Mouse (Mus musculus) megakaryocyte progenitor cell, adult 5-6 weeks (primary cell): ENCODE measurements around the gene Ubp1. TPM values are rescaled to one million over a fixed set of nuclear protein-coding genes. Genes with fewer than 3 reads are reported as not detected.
"Not testable (repeated sequence)": the region's sequence is repeated elsewhere in the genome, so short reads cannot be mapped to it uniquely, and the experiment has no call there.

Source experiments
- ATAC-seq: replicated peaks from 2 replicates; pipeline ENCODE4 v1.8.0; 2016; ENCODE audit warnings: mild to moderate bottlenecking, moderate TSS enrichment, inconsistent platforms; ENCODE audit not compliant: poor library complexity
- total RNA-seq, 2 experiments: library from RNA; stranded (forward) in 1 of 2; stranded (reverse) in 1 of 2; fragments of 157-497, 149-512 nt in 1 of 2; fragments of 200-1000 nt in 1 of 2; gene quantifications; 2 replicates each; pipeline versions ENCODE4 v1.2.3 to v1.2.4; 2015 to 2017

The Ubp1 gene
- 40.9 and 60.7 TPM in 2 replicates for total RNA-seq (2015)
- total RNA-seq (2017) = 48.6 and 60.2 TPM in 2 replicates

GRCm38 (mm10) chr9:113930534-113931374 lies at the start of gene Ubp1:
Ubp1 (plus strand) TSS chr9:113930934.
- ATAC-seq = peak; percentile 77

- ATAC-seq = peak; percentile 50; the same call in 1 of the 2 replicates
Measured at GRCm38 (mm10) chr9:113894903-113895302, 35.8 kb upstream of the Ubp1 start.

DNA sequence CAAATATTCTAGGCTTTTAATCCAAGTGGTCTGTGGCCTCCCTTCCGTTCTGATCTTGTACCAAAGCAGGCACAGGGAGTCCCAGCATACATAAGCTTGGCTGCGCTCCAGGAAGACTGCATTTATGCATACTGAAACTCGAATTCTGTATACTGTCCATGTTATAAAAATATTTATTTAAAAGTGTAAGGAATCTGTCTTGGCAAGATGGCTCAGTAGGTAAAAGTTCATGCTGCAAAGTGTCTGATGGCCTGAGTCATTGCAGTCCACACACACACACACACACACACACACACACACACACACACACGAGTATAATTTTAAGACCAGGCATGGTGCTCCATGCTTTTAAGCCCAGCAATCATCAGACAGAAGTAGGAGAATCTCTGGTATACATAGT lies 27.6 kb upstream of the Ubp1 start:
- ATAC-seq = no peak

DNA sequence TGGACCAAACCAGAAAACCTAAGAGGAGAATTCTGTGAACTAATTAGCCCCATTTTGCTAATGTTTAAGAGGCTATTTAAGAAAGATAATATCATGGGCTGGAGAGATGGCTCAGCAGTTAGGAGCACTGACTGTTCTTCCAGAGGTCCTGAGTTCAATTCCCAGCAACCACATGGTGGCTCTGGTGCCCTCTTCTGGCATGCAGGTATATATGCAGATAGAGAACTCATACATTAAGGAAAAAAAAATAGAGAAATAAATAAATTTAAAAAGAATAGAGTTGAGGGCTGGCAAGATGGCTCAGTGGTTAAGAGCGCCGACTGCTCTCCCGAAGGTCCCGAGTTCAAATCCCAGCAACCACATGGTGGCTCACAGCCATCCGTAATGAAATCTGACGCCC lies 26.4 kb upstream of the Ubp1 start:
- not testable (repeated sequence) for ATAC-seq

DNA sequence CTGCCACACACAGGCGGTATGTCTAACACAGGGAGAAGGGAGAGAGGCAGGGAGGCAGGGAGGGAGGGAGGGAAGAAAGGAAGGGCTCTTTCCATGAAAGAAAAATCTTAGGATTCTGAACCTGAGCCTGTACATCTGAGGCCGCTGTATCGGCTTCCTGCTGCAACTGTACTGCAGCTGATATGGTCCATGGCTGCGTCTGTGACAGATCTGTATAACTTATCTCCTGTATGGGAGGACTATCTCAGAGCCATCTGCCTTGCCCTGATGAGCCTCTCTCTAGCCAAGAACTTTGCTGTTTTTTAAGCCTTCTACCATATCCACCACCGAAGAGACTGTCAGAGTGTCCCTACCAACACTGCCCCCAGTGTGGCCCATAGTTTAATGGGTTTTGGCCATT lies 14.9 kb upstream of the Ubp1 start:
- peak; percentile 79 for ATAC-seq

DNA sequence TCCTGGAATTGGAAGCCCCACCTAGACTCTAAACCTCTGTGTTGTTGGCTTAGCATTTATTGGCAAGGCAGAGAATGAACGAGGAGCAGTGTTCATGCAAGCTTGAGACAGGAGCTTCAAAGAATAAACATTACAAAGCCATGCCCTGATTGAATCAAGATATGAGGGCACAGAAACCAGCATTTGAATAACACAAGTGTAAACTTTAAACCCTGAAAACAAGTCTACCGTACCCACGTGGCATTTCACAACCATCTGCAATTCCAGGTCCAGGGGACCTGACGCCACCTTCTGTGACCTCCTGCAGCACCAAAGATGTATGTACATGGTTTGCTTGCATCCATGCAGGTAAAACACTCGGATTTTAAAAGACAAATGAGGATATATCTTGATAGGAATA lies 8.1 kb upstream of the Ubp1 start:
- no peak for ATAC-seq

GRCm38 (mm10) chr9:113924883-113925282 lies 5.9 kb upstream of the Ubp1 start:
- ATAC-seq = no peak

DNA sequence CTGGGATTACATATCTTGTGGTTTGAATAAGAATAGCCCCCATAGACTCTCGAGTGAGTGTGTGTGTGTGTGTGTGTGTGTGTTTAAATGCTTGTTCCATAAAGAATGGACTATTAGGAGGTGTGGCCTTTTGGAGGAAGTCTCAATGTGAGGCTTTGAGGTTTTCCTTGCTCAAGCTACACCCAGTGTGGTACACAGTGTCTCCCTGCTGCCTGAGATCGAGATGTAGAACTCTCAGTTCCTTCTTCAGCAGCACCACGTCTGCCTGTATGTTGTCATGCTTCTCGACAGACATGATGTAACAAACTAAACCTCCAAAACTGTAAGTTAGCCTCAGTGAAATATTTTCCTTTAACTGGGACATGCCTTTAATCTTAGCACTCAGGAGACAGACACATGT lies 2.1 kb upstream of the Ubp1 start:
- ATAC-seq = peak; percentile 61

- ATAC-seq = no peak
Measured at GRCm38 (mm10) chr9:113929676-113930075, 1.1 kb upstream of the Ubp1 start.

- ATAC-seq = no peak
Measured at GRCm38 (mm10) chr9:113931375-113932099, 803 bp downstream of the Ubp1 start.

- ATAC-seq = peak; percentile 12
Measured at GRCm38 (mm10) chr9:113932100-113932470, 1.4 kb downstream of the Ubp1 start.

GRCm38 (mm10) chr9:113932501-113932900 lies 1.8 kb downstream of the Ubp1 start:
- ATAC-seq = no peak

DNA sequence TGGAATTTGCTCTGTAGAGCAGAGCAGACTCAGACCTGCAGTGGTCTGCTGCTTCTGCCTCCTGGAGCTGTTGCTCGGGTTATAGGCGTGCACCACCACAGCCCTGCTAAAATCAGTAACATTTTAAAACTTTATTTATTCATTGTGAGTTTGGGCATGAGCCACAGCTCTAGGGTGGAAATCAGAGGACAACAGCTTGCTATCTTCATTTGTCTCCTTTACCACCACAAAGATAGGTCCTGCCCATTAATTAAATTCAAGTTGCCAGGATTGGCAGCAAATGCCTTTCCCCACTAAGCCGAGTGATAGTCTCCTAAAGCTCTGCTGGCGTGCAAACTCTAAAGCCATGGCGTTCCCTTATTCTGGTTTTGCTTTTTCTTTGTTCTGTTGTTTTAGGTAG lies 4.9 kb downstream of the Ubp1 start:
- peak; percentile 49 for ATAC-seq

DNA sequence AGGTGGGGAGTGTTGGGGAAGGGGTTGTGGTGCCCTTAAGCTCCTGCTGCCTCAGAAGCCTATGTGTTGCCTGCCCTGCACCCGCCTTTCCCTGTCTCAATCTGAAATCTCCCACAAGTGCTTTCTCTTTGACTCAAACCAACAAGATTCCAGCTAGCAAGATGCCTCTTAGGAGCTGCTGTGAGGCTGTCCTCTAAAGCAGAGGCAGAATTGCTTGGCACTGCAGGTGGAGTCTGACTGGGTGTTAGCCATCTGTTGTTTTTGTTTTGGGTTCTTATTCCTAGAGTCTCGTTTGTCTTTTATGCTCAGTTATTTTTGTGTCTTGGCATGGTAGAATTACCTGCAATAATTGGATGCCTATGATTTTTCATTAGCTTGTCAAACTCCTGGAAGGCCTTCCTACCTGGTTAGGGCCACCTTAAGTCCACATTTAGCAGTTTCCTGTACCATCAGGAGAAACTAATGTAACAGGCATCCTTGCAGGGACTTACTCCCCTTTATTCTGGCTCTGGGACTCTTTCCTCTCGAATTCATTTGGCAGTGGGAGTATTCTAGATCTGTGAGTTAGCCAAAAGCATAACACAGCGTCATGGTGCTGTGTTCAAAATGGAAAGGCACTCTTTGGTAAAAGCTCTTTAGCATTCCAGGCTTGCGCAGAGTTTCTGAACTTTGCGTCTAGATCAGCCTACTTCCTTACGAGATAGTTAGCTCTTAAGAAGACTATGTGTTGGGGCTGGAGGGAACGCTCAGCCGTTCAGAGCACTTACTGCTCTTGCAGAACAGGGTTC lies 8.5 kb downstream of the Ubp1 start:
- no peak for ATAC-seq

GRCm38 (mm10) chr9:113941103-113941805 lies 10.5 kb downstream of the Ubp1 start:
- peak; percentile 92 for ATAC-seq

GRCm38 (mm10) chr9:113943372-113943771 lies 12.6 kb downstream of the Ubp1 start:
- ATAC-seq = no peak

DNA sequence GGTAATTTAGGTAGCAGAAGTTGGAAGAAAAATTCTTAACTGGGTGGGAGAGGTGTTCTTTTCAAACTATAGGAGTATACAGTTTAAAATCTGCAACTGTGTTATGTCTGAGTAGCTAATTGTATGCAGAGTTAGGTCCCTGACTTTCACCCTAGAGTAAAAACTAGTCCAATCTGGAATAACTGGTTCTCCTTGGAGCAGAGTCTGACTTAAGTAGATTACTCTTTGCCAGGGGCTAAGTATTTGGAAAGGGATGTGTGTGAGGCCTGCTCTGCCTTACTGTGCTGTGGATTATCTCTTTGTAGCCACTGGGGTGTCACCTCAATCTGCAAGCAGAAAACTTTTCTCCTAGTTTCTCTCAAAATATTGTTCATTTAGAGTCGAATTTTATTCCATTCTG lies 16.5 kb downstream of the Ubp1 start:
- ATAC-seq = no peak

- ATAC-seq = no peak
Measured at GRCm38 (mm10) chr9:113957777-113958176, 27.0 kb downstream of the Ubp1 start.

- peak; percentile 28 for ATAC-seq
Measured at GRCm38 (mm10) chr9:113963718-113964117, 33.0 kb downstream of the Ubp1 start.

DNA sequence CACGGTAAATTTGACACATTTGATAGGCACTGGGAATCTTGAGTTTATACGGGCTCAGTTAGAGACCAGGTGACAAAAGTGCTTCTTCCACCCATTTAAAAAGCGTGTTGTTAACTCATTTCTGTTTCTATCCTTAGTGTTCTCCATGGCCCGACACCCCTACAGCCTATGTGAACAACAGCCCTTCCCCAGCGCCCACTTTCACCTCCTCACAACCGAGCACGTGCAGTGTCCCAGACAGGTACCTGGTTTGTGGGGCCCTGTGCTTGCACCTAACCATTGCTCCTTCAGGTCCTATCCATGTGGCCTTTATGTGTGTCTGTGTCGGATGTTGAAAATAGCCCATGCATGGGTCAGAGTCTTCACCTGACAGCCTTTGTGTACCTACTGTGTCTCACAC lies 33.7 kb downstream of the Ubp1 start:
- no peak for ATAC-seq

DNA sequence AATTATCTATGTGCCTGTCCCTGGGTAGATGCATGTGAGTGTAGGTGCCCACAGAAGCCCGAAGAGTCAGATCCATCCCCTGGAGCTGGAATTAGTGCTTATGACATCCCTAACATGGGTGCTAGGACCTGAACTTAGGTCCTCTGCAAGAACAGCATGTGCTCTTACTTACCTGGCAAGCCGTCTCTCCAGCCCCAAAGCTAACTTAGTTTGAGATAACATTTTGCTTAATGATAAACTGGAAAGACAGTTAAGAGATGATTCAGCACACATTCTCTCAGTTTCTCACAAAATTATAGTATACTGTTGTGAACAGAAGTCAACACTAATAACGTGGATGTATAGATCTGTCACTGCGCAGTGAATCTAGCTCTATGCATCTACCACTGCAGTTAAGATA lies 36.1 kb downstream of the Ubp1 start:
- no peak for ATAC-seq
